Mouse (Mus musculus): ENCODE measurements around the gene Serinc3.

GRCm38 (mm10) chr2:163590211-163590610 is 54.7 kb downstream of the Serinc3 start:
- TF ChIP-seq POLR2A (IDR thresholded peaks at IDR 0.05; ENCODE audit: borderline replicate concordance, extremely low read depth, insufficient read depth, insufficient read length, poor library complexity, severe bottlenecking) (no peak), CTCF (IDR thresholded peaks at IDR 0.05; ENCODE audit: borderline replicate concordance, extremely low read depth, insufficient read depth, insufficient read length) (no peak)

All from brain, embryonic 14.5 days (tissue).